Mouse (Mus musculus): ENCODE measurements at regions not wholly inside any gene's neighbourhood (a gene's known extent, or its start where the extent isn't known, plus 50 kb on each side); places are given as distances from the start of the nearest gene placed in this dataset.
A peak's percentile ranks its signal among the peaks of the same experiment; 100 is the strongest.

- no peaks in the 10 kb centered on the region for H3K9me3 ChIP-seq (replicated peaks; ENCODE audit: control insufficient read depth, low read length)
- H3K9ac ChIP-seq (ENCODE audit: low read length) = no peak overlapping the region
- ATAC-seq (ENCODE audit: insufficient read depth, low FRiP score) = no peak
- 69% methylated on average over 2 of the region's 2 CpGs for WGBS
- no peak overlapping the region for H3K4me3 ChIP-seq (replicated peaks; ENCODE audit: low read length)
- no peak overlapping the region for H3K27ac ChIP-seq (ENCODE audit: low read length)
- no peaks in the 10 kb centered on the region for H3K4me1 ChIP-seq (ENCODE audit: control insufficient read depth, insufficient read depth, low read length)
- H3K4me2 ChIP-seq (ENCODE audit: low read depth, low read length) = no peak overlapping the region
- no peaks in the 10 kb centered on the region for H3K36me3 ChIP-seq (ENCODE audit: control insufficient read depth, insufficient read depth, low read length)
- no peaks in the 10 kb centered on the region for H3K27me3 ChIP-seq (ENCODE audit: control insufficient read depth, insufficient read depth, low read length)
Measured at GRCm38 (mm10) chr10:44901203-44901602, 165.8 kb upstream of the Prep start.

- H3K9ac ChIP-seq (ENCODE audit: low read length) = no peak overlapping the region
- 47% methylated on average over 6 of the region's 6 CpGs for WGBS
- no peaks in the 10 kb centered on the region for H3K36me3 ChIP-seq (ENCODE audit: control insufficient read depth, insufficient read depth, low read length)
- no peak for ATAC-seq (ENCODE audit: insufficient read depth, low FRiP score)
- H3K27ac ChIP-seq (ENCODE audit: low read length) = no peak overlapping the region
- H3K4me1 ChIP-seq (ENCODE audit: control insufficient read depth, insufficient read depth, low read length) = peaks cover 5% of the 10 kb centered on the region; the same call in 1 of the 2 replicates
- H3K27me3 ChIP-seq (ENCODE audit: control insufficient read depth, insufficient read depth, low read length) = no peaks in the 10 kb centered on the region
- H3K4me3 ChIP-seq (replicated peaks; ENCODE audit: low read length) = no peak overlapping the region
- H3K4me2 ChIP-seq (ENCODE audit: low read depth, low read length) = no peak overlapping the region
- H3K9me3 ChIP-seq (replicated peaks; ENCODE audit: control insufficient read depth, low read length) = no peaks in the 10 kb centered on the region
Measured at GRCm38 (mm10) chr10:44892124-44892523, 174.9 kb upstream of the Prep start.

- peaks cover 7% of the 10 kb centered on the region; the same call in 1 of the 2 replicates for H3K4me1 ChIP-seq (ENCODE audit: control insufficient read depth, insufficient read depth, low read length)
- ATAC-seq (ENCODE audit: insufficient read depth, low FRiP score) = peak; percentile 44; the same call in 1 of the 2 replicates
- WGBS = 34% methylated on average over 14 of the region's 14 CpGs
- H3K4me2 ChIP-seq (ENCODE audit: low read depth, low read length) = no peak overlapping the region
- no peak overlapping the region for H3K9ac ChIP-seq (ENCODE audit: low read length)
- no peak overlapping the region for H3K4me3 ChIP-seq (replicated peaks; ENCODE audit: low read length)
- H3K9me3 ChIP-seq (replicated peaks; ENCODE audit: control insufficient read depth, low read length) = no peaks in the 10 kb centered on the region
- no peak overlapping the region for H3K27ac ChIP-seq (ENCODE audit: low read length)
- no peaks in the 10 kb centered on the region for H3K36me3 ChIP-seq (ENCODE audit: control insufficient read depth, insufficient read depth, low read length)
- no peaks in the 10 kb centered on the region for H3K27me3 ChIP-seq (ENCODE audit: control insufficient read depth, insufficient read depth, low read length)
Measured at GRCm38 (mm10) chr10:44887081-44887683, 179.8 kb upstream of the Prep start.

GRCm38 (mm10) chr10:44881967-44882366, 185.0 kb upstream of the Prep start:
- no peak overlapping the region for H3K9ac ChIP-seq (ENCODE audit: low read length)
- no peak overlapping the region for H3K4me2 ChIP-seq (ENCODE audit: low read depth, low read length)
- H3K9me3 ChIP-seq (replicated peaks; ENCODE audit: control insufficient read depth, low read length) = no peaks in the 10 kb centered on the region
- H3K27ac ChIP-seq (ENCODE audit: low read length) = no peak overlapping the region
- 0 out of 2 replicates have a peak, but pooled peaks cover under 1% of the 10 kb centered on the region for H3K4me1 ChIP-seq (ENCODE audit: control insufficient read depth, insufficient read depth, low read length)
- no peaks in the 10 kb centered on the region for H3K27me3 ChIP-seq (ENCODE audit: control insufficient read depth, insufficient read depth, low read length)
- ATAC-seq (ENCODE audit: insufficient read depth, low FRiP score) = no peak
- no peaks in the 10 kb centered on the region for H3K36me3 ChIP-seq (ENCODE audit: control insufficient read depth, insufficient read depth, low read length)
- WGBS = 84% methylated on average over 2 of the region's 2 CpGs
- no peak overlapping the region for H3K4me3 ChIP-seq (replicated peaks; ENCODE audit: low read length)

- Histone ChIP-seq H3K4me1 (ENCODE audit: control insufficient read depth, insufficient read depth, low read length) (no peaks in the 10 kb centered on the region), H3K4me3 (replicated peaks; ENCODE audit: low read length) (no peak overlapping the region), H3K9me3 (replicated peaks; ENCODE audit: control insufficient read depth, low read length) (no peaks in the 10 kb centered on the region), H3K36me3 (ENCODE audit: control insufficient read depth, insufficient read depth, low read length) (no peaks in the 10 kb centered on the region), H3K9ac (ENCODE audit: low read length) (no peak overlapping the region), H3K27me3 (ENCODE audit: control insufficient read depth, insufficient read depth, low read length) (no peaks in the 10 kb centered on the region), H3K27ac (ENCODE audit: low read length) (no peak overlapping the region), H3K4me2 (ENCODE audit: low read depth, low read length) (no peak overlapping the region)
- no peak for ATAC-seq (ENCODE audit: insufficient read depth, low FRiP score)
- WGBS = 87% methylated on average over 9 of the region's 9 CpGs
Measured at GRCm38 (mm10) chr10:44877076-44877663, 189.8 kb upstream of the Prep start.

GRCm38 (mm10) chr10:44873642-44874285, 193.2 kb upstream of the Prep start:
- Histone ChIP-seq H3K9me3 (replicated peaks; ENCODE audit: control insufficient read depth, low read length) (no peaks in the 10 kb centered on the region), H3K4me1 (ENCODE audit: control insufficient read depth, insufficient read depth, low read length) (no peaks in the 10 kb centered on the region), H3K4me3 (replicated peaks; ENCODE audit: low read length) (no peak overlapping the region), H3K9ac (ENCODE audit: low read length) (no peak overlapping the region), H3K36me3 (ENCODE audit: control insufficient read depth, insufficient read depth, low read length) (no peaks in the 10 kb centered on the region), H3K27ac (ENCODE audit: low read length) (no peak overlapping the region), H3K4me2 (ENCODE audit: low read depth, low read length) (no peak overlapping the region), H3K27me3 (ENCODE audit: control insufficient read depth, insufficient read depth, low read length) (no peaks in the 10 kb centered on the region)
- ATAC-seq (ENCODE audit: insufficient read depth, low FRiP score) = no peak
- 84% methylated on average over 5 of the region's 5 CpGs for WGBS

GRCm38 (mm10) chr10:44864191-44864747, 202.7 kb upstream of the Prep start:
- WGBS = 74% methylated on average over 1 of the region's 1 CpGs
- no peaks in the 10 kb centered on the region for H3K36me3 ChIP-seq (ENCODE audit: control insufficient read depth, insufficient read depth, low read length)
- H3K9me3 ChIP-seq (replicated peaks; ENCODE audit: control insufficient read depth, low read length) = no peaks in the 10 kb centered on the region
- H3K4me2 ChIP-seq (ENCODE audit: low read depth, low read length) = no peak overlapping the region
- no peak overlapping the region for H3K27ac ChIP-seq (ENCODE audit: low read length)
- no peak overlapping the region for H3K9ac ChIP-seq (ENCODE audit: low read length)
- no peak for ATAC-seq (ENCODE audit: insufficient read depth, low FRiP score)
- H3K4me3 ChIP-seq (replicated peaks; ENCODE audit: low read length) = no peak overlapping the region
- H3K27me3 ChIP-seq (ENCODE audit: control insufficient read depth, insufficient read depth, low read length) = no peaks in the 10 kb centered on the region
- H3K4me1 ChIP-seq (ENCODE audit: control insufficient read depth, insufficient read depth, low read length) = 0 out of 2 replicates have a peak, but pooled peaks cover 7% of the 10 kb centered on the region

- Histone ChIP-seq H3K4me3 (replicated peaks; ENCODE audit: low read length) (no peak overlapping the region), H3K9me3 (replicated peaks; ENCODE audit: control insufficient read depth, low read length) (no peaks in the 10 kb centered on the region), H3K4me2 (ENCODE audit: low read depth, low read length) (no peak overlapping the region), H3K27me3 (ENCODE audit: control insufficient read depth, insufficient read depth, low read length) (no peaks in the 10 kb centered on the region), H3K27ac (ENCODE audit: low read length) (peak overlapping the region; percentile 21; the same call in 1 of the 2 replicates), H3K9ac (ENCODE audit: low read length) (no peak overlapping the region), H3K4me1 (ENCODE audit: control insufficient read depth, insufficient read depth, low read length) (0 out of 2 replicates have a peak, but pooled peaks cover 7% of the 10 kb centered on the region), H3K36me3 (ENCODE audit: control insufficient read depth, insufficient read depth, low read length) (no peaks in the 10 kb centered on the region)
- WGBS = 61% methylated on average over 8 of the region's 8 CpGs
- ATAC-seq (ENCODE audit: insufficient read depth, low FRiP score) = no peak
Measured at GRCm38 (mm10) chr10:44862360-44862674, 204.7 kb upstream of the Prep start.

GRCm38 (mm10) chr10:44861671-44862359, 205.2 kb upstream of the Prep start:
- WGBS = 45% methylated on average over 10 of the region's 10 CpGs
- Histone ChIP-seq H3K27ac (ENCODE audit: low read length) (peak overlapping the region; percentile 55), H3K9ac (ENCODE audit: low read length) (no peak overlapping the region), H3K36me3 (ENCODE audit: control insufficient read depth, insufficient read depth, low read length) (no peaks in the 10 kb centered on the region), H3K27me3 (ENCODE audit: control insufficient read depth, insufficient read depth, low read length) (no peaks in the 10 kb centered on the region), H3K9me3 (replicated peaks; ENCODE audit: control insufficient read depth, low read length) (no peaks in the 10 kb centered on the region), H3K4me1 (ENCODE audit: control insufficient read depth, insufficient read depth, low read length) (0 out of 2 replicates have a peak, but pooled peaks cover 7% of the 10 kb centered on the region), H3K4me3 (replicated peaks; ENCODE audit: low read length) (no peak overlapping the region), H3K4me2 (ENCODE audit: low read depth, low read length) (no peak overlapping the region)
- ATAC-seq (ENCODE audit: insufficient read depth, low FRiP score) = peak; percentile 62

All from stomach, embryonic 16.5 days (tissue).